Mouse (Mus musculus): ENCODE data around the gene Atp6v0a1. TPM values are rescaled to one million over a fixed set of nuclear protein-coding genes. Genes with fewer than 3 reads are reported as not detected.

The Atp6v0a1 gene
- total and polyA plus RNA-seq, 3 experiments, result 14.1 to 63.4 (median 36.1) TPM

GRCm38 (mm10) chr11:100971455-100971854 is 37.8 kb upstream of the Atp6v0a1 start:
- dilution Hi-C loops (cut with MboI; ENCODE audit: extremely low pct_ligation_motif_present, extremely low pct_unique_long_range_greater_than_20kb, low sequenced_read_pairs) (no loop called here), in situ Hi-C loops (cut with MboI; ENCODE audit: low pct_ligation_motif_present, low pct_unique_long_range_greater_than_20kb, low sequenced_read_pairs) (no loop called here)
- no peak overlapping the region for H3K9ac ChIP-seq (ENCODE audit: insufficient read depth, low read depth)
- H3K4me3 ChIP-seq (replicated peaks in 1 of 3; ENCODE audit: low read depth in 2 of 3, low read length in 2 of 3, poor library complexity in 1 of 3), result no peak overlapping the region
- no peaks in the 10 kb centered on the region for H3K36me3 ChIP-seq (replicated peaks in 1 of 2; ENCODE audit: control insufficient read depth in 1 of 2, insufficient read depth in 1 of 2, low read length in 1 of 2)
- H3K27me3 ChIP-seq (replicated peaks), result peaks cover 6% of the 10 kb centered on the region
- no peak overlapping the region for H3K4me2 ChIP-seq (ENCODE audit: insufficient read depth, low read depth, poor library complexity, severe bottlenecking)
- TF ChIP-seq NELFE (IDR thresholded peaks at IDR 0.05; ENCODE audit: low read depth, low read length) (no peak), ETS1 (conservative IDR thresholded peaks at IDR 0.05; ENCODE audit: low read depth, low read length) (no peak), POLR2AphosphoS2 (IDR thresholded peaks at IDR 0.05; ENCODE audit: low read depth, low read length) (no peak), ZC3H11A (IDR thresholded peaks at IDR 0.05; ENCODE audit: low read depth, low read length) (no peak), UBTF (IDR thresholded peaks at IDR 0.05; ENCODE audit: low read depth, low read length) (no peak), CTCF (conservative IDR thresholded peaks at IDR 0.05 in 1 of 2, IDR thresholded peaks at IDR 0.05 in 1 of 2; ENCODE audit: low read depth in 2 of 2, low read length in 2 of 2) (no peak), NRF1 (IDR thresholded peaks at IDR 0.05; ENCODE audit: low read depth, low read length) (no peak), EP300 (IDR thresholded peaks at IDR 0.05; ENCODE audit: low read length) (no peak), JUN (IDR thresholded peaks at IDR 0.05; ENCODE audit: insufficient read depth, low read depth, low read length) (no peak), MXI1 (IDR thresholded peaks at IDR 0.05; ENCODE audit: low read depth, low read length) (no peak), IRF4 (IDR thresholded peaks at IDR 0.05; ENCODE audit: low read depth, low read length) (no peak), PAX5 (IDR thresholded peaks at IDR 0.05; ENCODE audit: low read length) (no peak), JUND (conservative IDR thresholded peaks at IDR 0.05; ENCODE audit: low read depth, low read length) (no peak)
- no peak for DNase-seq (ENCODE audit: extremely low read depth)
- H3K9me3 ChIP-seq (replicated peaks; ENCODE audit: low read length), result peaks cover 10% of the 10 kb centered on the region
- peaks cover 6 to 15% of the 10 kb centered on the region in 2 experiments for H3K4me1 ChIP-seq (ENCODE audit: control insufficient read depth in 1 of 2, insufficient read depth in 2 of 2)
- no peak overlapping the region for H3K27ac ChIP-seq (ENCODE audit: insufficient read depth, low read depth)
- no peaks in the 10 kb centered on the region for H3K79me2 ChIP-seq (replicated peaks; ENCODE audit: control insufficient read depth, extremely low read depth, insufficient read depth, poor library complexity, severe bottlenecking)

DNA sequence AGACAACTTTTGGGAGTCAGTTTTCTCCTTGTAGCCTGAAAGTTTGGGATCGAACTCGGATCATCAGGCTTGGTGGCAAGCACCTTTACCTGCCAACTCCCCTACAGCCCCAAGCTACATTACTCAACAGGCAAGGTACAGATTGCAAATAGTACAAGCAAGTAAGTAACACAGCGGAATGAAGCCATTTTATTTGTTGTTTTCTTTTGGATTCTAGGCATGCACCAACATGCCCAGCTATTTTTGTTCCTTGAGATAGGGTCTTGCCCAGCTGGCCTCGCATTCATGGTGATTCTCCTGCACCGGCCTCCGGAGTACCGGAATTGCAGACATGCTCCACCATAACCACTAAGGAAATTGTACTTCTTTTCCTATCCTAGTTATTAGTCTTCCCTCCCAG is 36.0 kb upstream of the Atp6v0a1 start:
- Histone ChIP-seq H3K27ac (ENCODE audit: insufficient read depth, low read depth) (no peak overlapping the region), H3K4me2 (ENCODE audit: insufficient read depth, low read depth, poor library complexity, severe bottlenecking) (no peak overlapping the region), H3K79me2 (replicated peaks; ENCODE audit: control insufficient read depth, extremely low read depth, insufficient read depth, poor library complexity, severe bottlenecking) (no peaks in the 10 kb centered on the region), H3K9me3 (replicated peaks; ENCODE audit: low read length) (peaks cover 10% of the 10 kb centered on the region), H3K9ac (ENCODE audit: insufficient read depth, low read depth) (no peak overlapping the region), H3K36me3 (replicated peaks in 1 of 2; ENCODE audit: control insufficient read depth in 1 of 2, insufficient read depth in 1 of 2, low read length in 1 of 2) (no peaks in the 10 kb centered on the region), H3K4me3 (replicated peaks in 1 of 3; ENCODE audit: low read depth in 2 of 3, low read length in 2 of 3, poor library complexity in 1 of 3) (no peak overlapping the region), H3K4me1 (ENCODE audit: control insufficient read depth in 1 of 2, insufficient read depth in 2 of 2) (peaks cover 6 to 15% of the 10 kb centered on the region in 2 experiments), H3K27me3 (replicated peaks) (peaks cover 2% of the 10 kb centered on the region)
- in situ Hi-C loops (cut with MboI; ENCODE audit: low pct_ligation_motif_present, low pct_unique_long_range_greater_than_20kb, low sequenced_read_pairs), result no loop called here
- DNase-seq (ENCODE audit: extremely low read depth), result no peak
- TF ChIP-seq JUN (IDR thresholded peaks at IDR 0.05; ENCODE audit: insufficient read depth, low read depth, low read length) (no peak), PAX5 (IDR thresholded peaks at IDR 0.05; ENCODE audit: low read length) (no peak), CHD2 (IDR thresholded peaks at IDR 0.05; ENCODE audit: low read length) (no peak), JUND (conservative IDR thresholded peaks at IDR 0.05; ENCODE audit: low read depth, low read length) (no peak), ETS1 (conservative IDR thresholded peaks at IDR 0.05; ENCODE audit: low read depth, low read length) (no peak), RAD21 (IDR thresholded peaks at IDR 0.05; ENCODE audit: low read depth, low read length) (no peak), UBTF (IDR thresholded peaks at IDR 0.05; ENCODE audit: low read depth, low read length) (no peak)
- dilution Hi-C loops (cut with MboI; ENCODE audit: extremely low pct_ligation_motif_present, extremely low pct_unique_long_range_greater_than_20kb, low sequenced_read_pairs), result no loop called here

Measured in CH12.LX (cell line).